Mouse (Mus musculus) bone marrow macrophage, adult 2 months (primary cell): ENCODE measurements around the gene Bicral.

ENCODE experiments used
- CTCF ChIP-seq: IDR thresholded peaks from 2 replicates; pipeline ENCODE4 v1.5.1; 2012; ENCODE audit warnings: low read depth, mild to moderate bottlenecking, low read length, moderate library complexity
- POLR2A ChIP-seq: IDR thresholded peaks from 2 replicates; pipeline ENCODE4 v1.6.1; 2012; ENCODE audit warnings: mild to moderate bottlenecking, low read depth, low read length, borderline replicate concordance

DNA sequence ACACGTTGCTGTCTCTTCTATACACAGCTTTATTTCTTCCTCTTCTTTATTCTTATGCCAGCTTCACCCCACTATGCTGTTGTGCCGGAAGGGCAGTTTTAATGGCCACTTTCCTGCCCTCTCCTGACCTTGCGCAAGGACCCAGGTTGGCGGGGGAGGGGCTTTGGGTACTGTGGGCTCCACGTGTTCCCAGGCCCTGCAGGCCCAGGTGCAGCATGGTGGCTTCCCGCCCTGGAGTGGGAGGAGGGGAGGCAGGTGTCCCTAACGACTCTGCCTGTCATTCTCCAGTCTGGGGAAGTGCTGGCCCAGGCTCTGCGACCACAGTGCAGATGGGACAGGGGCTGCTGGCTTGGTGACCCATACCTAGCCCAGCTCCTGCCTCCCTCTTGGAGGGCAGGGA is 90.4 kb downstream of the Bicral start:
- TF ChIP-seq POLR2A (no peak), CTCF (no peak)
